Mouse (Mus musculus) testis, postnatal 10 days (tissue): ENCODE results near the gene Bub1.
A peak's percentile ranks its signal among the peaks of the same experiment; 100 is the strongest.

Source experiments
- DNase-seq: peaks from one replicate; pipeline ENCODE4 v3.0.0; 2021; ENCODE audit warnings: low spot score

Bub1 gene

DNA sequence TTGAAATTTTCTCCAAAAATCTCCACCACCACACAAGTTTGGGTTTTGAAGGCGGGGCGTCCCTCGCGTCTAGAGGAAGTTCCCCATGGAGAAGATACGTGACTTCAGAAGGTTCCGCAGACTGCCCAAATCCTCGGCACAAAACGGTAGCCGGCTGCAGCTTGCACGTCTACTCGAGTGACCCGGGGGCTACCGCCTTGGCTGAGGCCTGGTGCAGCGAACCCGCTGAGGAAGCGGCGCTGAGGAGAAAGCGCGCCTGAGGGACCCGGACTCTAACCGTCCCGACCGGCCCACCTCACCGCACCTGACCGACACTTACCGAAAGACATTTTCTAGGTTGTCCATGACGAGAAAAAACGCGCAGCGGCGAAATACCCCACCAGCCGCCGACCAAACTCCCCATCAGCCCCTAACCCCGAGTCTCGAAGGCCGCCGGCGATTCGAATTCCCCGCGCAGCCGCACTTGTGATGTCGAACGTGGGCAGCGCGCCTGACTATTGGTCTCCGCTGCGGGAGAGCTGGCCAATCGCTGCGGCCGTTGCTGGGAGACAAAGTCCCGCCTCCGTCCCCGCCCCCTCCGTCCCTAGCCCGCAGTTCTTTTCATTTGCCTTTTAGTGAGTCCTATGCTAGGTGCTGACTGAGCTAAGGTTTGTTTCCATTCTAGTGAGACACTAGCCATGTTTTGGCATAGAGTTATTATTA, at the start of gene Bub1:
Gene Bub1 (minus strand): TSS at position 465 of the 702 bp plus-strand sequence.
- peak; percentile 98 for DNase-seq

DNA sequence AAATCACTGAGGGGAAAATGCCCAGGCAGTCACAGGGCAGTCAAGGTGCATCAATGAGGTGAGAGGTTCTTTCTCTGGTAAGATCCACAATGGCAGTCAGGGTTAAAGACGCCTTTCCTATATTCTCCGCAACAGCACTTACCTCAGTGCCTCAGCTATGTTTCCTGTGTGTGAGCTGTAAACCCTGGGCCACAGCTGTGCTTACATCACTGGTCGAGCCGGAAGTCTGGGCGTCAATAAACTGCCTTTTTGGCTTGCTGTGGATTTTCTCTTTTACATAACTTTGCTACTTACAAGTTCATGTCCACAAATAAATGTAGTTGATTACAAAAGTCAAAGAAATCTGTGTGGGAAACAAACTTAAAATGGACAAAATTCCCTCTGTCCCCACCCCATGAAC, 49.4 kb upstream of the Bub1 start:
- no peak for DNase-seq

DNA sequence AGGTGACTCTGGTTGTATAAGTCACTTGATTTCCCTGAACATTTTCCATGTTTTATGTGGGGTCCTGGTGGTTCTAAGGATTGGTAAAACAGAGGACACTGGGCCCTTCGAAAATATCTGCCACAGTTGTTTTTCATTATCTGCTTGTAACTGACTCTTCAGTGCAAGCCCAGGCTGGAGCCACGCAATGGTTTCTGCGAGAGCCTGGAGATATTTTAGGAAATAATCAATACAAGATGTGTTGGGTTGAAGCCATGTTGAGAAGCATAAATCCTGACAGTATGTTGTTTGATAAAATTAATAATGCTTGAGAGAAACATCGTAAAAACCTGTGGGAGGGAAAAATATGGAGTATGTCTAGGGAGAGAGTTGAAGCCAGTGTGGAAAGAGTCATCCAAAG, 32.7 kb upstream of the Bub1 start:
- DNase-seq: no peak

DNA sequence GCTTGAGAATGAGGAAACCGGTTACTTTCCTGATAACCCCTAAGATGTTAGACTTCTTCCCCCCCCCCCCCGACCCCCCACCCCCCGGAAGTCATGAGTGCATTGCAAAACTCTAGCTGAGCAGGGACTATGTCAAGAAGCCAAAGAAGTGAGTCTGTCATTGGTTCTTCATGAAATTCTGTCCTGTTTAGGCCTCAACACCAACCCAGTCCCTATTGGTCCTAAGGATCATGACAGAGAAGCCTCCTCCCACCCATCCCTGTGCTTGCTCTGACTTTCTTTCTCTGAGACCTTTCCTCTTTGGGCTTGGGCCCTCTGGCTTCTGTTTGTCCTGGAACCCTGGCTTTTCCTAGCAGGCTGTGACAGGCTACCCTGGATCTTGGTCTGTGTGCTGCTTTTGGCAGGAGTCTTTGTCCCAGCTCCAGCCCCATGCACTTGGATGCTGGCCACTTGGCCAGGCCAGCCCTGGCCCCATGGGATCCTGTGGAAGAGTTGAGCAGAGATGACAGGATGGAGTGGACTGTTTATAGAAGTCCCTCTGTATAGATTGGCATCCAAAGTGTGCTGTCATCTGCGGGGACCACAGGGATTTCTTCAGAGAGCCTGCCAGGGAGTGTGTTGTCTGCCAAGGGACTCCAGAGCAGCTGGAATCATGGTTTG, 22.8 kb upstream of the Bub1 start:
- DNase-seq: peak; percentile 60

DNA sequence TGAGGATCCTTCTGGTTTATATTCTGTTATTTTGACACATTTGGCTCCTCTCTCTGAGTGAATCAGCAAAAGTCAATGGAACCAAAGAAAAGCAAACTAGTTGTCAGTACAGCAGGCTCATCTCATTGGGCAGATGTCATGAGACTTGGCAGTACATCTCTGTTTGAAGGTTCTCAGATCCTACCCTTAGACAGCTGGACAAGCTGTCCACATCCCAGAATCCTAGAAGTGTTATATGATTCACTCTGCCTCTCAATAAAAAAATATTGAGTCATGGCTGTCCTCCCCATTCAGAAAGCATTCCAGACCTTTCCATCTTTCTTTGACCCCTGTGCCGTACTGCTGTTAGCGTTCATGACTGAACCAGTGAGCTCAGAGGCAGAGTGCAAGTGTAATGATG, 18.7 kb upstream of the Bub1 start:
- DNase-seq: no peak

DNA sequence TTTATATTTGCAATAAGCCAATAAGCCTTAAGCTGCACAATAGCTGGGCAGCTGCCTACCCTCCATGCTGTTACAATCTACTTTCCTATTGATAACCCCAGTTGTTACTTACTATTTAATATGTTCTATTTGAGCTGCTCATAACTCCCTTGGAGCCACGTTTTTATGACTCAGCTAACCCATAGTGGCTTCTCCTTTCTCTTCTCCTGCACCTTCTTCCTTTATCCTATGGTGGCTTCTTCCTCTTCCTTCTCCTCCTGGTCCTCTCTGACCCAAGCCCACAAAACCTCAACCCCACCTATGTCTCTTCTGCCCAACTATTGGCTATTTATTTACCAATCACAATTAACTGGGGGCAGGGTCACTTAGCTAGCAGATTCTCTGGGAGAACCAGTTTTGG, 14.9 kb upstream of the Bub1 start:
- DNase-seq: no peak

DNA sequence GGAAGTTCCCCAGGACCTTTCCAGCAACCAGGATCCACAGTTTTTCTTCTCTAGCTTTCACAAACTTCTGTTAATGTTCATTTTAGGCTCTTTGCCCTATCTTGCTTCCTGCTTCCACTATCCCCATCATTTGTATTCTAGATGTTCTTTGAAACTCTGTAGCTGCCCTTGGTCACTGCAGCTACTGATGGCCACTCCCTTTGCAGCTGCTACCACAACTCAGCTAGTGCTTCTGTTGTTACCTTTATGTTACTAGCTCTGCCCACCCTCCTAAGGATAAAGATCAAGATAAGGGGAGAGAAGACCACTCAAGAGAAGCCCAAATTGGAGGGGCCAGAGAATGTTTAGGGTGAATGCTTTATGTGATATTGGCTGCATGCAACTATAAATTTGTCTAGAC, 14.3 kb upstream of the Bub1 start:
- DNase-seq: no peak

DNA sequence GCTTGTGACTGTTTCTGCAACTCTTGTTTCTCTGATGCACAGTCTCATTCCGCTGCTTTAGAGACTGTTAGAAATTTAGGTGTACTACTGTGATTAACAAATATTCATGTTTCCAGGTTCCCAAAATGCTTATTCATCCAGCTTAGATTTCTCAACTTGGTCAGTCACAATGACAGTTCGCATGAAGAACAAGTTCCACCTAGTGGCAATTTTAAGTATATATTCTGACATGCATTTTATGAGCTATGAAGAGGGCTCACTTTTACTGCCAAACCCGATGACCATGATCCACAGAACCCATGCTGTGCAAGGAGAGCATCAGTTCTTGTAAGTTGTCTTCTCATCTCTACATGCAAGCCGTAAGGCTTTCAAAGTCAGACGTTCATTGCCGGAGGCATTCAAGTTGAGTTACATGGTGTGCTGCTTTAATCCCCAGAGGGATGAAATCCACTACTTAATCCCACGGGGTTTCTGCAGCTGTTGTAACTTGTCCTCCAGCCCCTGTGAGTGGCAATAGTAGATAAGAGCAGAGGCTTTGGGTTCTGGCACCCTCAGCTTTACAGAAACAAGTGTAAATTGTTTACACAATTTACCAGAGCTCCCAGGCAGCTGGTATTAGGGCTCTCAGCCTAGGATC, 13.8 kb upstream of the Bub1 start:
- no peak for DNase-seq

DNA sequence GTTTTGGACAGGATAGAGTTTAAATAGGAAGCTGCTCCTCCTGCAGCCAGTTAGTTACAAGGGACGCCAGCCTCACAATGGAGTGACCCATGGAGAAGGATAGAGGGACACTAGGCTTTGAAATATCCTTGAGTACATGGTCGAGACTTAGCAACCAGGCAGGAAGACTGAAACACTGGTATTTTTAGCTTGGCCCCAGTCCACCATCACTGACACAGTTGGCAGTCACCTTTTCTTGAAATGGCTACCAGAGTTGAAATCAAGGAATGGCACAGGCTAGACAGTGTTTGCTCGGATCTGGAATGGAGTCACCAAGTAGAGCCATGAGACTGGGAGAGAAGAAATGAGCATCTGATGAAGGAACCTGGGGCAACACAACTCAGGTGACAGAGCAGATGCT, 10.8 kb upstream of the Bub1 start:
- no peak for DNase-seq

DNA sequence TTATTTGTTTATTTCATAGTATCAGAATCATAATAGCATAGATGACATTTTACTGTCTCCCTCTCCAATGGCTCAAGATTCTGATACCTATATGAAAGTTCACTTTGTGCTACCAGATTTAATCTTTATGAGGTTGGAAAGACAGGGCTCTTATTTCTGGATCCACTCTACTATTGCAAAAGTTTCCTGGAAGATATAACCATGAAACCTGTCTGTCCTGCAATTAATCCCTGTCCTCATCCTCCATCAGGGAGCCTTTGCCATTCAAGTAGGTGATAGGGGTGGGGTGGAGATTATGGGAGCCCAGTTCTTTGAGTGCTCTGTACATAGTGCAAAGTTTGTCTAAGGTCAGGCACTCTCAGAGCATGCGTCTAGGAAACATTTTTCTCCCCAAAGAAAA, 9.7 kb upstream of the Bub1 start:
- no peak for DNase-seq

DNA sequence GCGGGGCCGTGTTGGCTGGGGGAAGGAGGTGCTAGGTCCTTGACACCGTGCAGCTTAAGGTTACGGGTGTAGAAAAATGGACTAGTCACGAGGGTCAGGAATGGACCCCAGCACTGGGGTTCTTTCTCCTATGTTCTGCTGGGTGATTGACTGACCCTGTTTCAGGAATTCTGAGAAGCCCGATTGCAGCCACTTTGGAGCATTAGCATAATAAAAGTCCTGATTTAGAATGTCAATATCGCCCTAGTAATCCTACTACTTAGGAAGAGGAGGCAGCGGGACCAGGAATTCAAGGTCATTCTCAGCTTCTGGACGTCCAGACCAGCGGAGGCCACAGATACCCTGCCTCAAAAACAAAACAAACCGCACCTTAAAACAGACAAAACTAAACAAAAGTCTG, 7.8 kb upstream of the Bub1 start:
- no peak for DNase-seq

DNA sequence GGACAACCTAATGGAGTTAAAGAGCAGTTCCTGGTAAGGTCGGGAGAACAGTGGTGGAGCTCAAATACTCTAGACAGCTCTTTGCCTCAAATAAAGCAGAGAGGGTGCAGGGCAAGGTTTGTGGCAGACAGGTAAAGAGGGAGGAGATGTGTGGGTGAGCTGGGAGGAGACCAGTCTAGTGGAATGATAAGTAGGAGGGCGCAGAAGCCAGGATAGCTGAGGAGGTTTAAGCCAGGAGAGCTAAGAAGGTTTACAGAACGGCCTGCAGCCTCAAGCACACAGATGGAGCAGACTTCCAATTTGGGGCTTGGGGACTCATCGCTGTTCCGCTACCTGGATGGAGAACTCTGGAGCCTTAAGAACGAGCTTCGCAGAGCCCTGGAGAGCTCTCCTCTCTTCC, 6.9 kb upstream of the Bub1 start, which contains the start of gene Acoxl:
Gene Acoxl (plus strand): TSS at position 301 of the 400 bp plus-strand sequence.
- DNase-seq: no peak

DNA sequence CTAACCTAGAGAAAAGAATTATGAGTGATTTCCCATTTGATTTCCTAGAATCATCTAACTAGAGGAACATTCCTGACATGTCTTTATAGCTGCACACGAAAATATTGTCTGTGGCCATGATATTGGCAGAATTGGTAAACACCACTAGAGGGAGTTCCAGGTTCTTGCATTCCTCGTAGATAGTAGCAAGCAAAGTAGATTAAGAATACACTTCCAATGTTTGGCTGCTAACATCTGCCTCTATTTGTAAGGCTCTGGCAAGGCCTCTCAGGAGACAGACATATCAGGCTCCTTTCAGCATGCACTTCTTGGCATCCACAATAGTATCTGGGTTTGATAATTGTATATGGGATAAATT, 1.1 kb upstream of the Bub1 start:
- DNase-seq: no peak

DNA sequence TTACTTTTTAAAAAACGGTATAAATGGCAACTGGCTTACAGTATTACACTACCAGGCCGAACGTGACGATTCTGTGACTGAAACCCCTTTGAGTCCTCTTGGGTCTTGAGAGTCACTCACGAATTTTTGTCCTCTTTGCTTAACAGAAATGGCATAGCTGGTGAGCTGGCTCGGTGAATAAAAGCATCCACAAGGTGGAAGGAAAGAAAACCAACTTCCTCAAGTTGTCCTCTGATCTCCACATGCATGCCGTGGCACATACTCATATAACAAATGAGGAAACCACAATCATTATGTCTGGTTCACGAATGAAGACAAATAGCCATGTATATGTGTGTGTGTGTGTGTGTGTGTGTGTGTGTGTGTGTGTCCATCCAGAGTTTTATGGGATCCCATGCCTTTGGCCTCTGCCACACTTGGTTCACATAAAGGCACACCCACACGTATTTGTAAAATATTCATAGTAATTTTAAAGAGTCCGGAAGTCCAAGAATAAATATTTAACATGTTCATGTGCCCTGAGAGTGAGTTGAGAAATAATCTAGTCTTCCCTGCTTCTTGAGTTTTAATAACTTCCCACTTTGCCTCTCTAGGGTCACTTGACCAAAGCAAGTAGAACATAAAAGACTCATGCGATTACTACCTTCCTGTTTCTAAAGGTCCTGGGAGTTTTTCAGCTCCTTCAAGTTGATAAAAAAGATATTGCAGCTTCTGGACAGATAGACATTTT, 603 bp upstream of the Bub1 start:
- no peak for DNase-seq

DNA sequence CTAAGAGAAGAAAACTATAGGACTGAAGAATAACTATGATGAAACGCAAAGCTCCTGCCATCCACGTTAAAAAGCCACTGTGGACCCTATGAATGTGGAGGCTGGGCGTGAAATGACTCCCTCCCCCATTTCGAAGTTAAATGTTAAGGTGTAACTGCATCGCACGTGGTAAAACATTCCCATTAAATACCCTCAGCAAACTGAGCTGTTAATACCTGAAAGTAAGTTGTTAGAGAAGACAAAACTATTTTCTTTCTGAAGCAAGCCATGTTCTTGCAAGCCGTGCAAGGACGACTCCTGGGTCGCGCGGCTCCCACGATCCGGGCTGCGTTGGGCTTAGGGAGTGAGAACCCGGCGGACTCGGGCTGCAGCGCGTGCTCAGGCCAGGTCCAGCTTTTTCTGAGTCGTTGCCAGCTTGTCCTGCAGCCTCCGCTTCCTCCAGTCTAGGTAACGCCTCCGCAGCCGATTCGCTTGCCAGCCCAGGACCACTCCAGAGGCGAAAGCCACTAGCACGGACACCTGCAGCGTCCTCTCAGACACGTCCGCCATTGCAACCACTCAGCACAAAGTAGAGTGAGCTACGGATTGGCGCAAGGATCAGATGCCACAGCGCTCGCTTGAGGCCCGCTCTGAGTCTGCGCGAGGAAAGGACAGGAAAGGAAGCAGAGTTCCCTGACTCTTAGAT, 39.6 kb downstream of the Bub1 start, which contains the start of gene Mtln:
Gene Mtln (minus strand): TSS at position 570 of the 685 bp plus-strand sequence.
- DNase-seq: peak; percentile 87

DNA sequence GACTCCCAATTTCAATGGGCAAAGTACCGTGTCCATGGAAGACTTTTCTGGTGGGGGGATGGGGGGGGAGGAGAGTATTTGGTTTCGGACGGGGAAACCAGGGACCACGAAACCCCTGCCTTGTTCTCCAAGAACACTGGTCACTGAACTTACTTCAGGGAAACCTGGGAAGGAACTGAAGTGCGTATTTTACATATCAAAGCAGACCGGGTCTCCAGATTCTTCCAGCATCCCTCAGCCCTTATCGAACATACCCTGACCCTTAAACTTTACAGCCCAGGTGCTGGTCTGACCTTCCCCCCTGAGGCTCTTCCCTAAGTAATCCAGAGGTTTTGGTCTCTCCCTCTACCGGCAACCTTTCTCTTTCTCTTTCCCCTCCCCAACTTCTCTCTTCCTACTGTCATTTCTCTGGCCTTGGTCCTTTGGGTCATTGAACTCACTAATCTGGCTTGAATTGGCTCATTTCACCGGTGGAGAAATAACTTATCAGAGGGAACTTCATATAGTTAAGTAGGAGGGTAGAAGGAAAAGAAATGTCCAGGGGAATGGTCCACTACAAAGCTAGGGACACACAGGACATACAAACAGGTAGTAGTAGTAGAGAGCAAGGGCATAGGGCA, 41.9 kb downstream of the Bub1 start:
- no peak for DNase-seq

DNA sequence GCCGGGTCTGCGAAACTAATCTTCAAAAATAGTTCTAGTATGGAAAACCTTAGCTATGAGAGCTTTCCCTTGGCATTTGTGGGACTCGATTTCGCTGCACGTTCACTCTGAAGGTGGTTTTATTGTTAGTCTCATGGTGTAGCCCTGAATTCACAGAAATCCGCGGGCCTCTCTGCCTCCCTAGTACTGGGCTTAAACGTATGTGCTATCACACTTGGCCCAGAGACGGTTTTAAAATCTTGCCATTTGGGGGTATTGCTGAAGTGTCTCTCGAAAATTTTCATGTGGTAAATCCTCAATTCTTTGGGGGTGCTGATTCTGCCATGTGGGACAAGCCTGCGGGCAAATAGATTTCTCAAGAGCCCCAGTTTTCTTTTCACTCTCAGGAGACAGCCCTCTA, 42.5 kb downstream of the Bub1 start:
- no peak for DNase-seq

DNA sequence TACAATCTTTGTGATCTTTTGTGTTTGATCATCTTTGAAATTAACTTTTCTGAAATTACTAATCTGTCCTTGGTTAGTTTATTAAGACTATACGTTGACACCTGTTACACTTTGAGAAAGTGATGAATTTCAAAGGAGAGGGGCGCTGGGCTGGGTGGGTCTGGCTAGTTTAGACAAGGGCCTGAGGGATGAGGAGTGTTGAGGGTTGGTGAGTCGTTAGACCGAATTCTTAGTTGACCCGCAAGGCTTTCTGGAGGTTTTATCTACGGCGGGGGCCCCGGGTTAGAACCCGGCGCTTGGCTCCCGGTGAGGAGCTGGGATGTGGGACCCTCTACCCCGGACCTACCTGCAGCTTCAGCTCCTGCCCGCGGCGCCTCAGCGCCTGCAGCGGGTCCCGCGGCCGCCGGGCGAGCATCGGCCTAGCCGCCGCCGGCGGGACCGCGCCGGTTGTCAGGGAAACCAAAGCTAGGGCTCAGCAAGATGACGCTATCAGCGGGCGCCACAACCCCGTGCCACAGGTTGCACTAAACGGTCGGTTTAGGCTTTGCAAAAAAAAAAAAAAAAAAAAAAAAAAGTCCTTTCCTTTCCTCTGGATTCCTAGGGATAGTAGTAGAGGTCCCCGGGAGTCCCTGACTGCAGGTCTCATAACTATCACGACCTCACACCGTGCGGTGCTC, 43.1 kb downstream of the Bub1 start, which contains the start of gene Nphp1:
Gene Nphp1 (minus strand): TSS at position 458 of the 677 bp plus-strand sequence.
- peak; percentile 93 for DNase-seq

DNA sequence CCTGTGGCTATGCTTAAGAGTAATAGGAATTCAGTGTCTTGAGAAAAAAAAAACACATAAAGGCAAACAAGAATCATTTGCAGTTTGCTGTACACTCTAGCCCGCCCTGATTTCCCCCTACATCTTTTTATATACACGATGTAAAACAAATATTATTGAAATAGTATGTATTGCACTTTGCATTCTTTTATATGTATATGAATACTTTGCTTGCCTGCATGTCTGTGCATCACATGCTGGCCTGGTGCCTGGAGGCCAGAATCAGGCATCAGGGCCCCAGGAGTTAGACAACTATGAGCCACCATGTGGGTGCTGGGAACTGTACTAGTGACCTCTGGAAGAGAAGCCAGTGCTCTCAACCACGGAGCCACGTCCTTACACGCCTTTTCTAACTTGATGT, 44.4 kb downstream of the Bub1 start:
- DNase-seq: no peak

DNA sequence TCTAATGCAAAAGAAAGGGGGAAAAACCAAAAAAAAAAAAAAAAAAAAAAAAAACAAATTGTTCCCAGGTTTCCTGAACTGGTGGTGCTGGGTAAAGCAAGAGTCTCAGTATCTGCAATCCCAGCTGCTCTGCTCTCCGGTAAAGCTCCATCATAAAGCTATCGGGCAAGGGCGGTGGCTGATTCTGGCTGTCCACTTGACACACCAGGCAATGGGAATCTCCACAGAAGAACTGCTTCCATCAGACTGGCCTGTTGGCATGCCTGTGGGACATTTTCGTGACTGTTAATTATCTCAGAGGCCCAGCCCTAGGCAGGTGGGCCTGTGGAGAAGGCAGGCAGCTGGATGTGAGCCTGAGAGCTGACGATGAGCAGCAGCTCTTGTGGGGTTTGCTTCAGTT, 53.2 kb downstream of the Bub1 start:
- peak; percentile 28 for DNase-seq

DNA sequence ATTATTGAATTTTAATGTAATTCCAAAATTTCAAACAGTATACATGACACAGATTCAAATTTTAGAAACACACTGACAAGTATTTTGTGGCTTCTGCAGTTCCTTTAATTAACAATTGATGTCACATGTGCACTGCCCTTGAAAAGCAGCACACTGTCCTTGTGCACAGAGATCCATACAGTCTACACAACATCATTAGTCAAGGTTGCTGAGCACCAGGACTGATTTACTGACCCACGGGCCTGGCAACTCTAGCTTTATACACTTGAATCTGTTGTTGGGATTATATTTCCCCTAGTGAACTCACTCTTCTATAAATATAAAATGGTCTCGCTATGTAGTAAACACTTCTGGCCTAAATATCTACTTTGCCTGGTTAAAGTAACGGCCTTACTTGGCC, 56.7 kb downstream of the Bub1 start:
- no peak for DNase-seq
